Mouse (Mus musculus) c-Kit-negative CD71-positive TER-119-positive erythroid progenitor cells, embryonic 14.5 days (primary cell): Measurements from ENCODE around the gene Dclre1c.

Experiments
- DNase-seq: peaks from one replicate; pipeline ENCODE4 v3.0.0-alpha.2; 2013; ENCODE audit warnings: low read depth, low spot score

The Dclre1c gene

DNA sequence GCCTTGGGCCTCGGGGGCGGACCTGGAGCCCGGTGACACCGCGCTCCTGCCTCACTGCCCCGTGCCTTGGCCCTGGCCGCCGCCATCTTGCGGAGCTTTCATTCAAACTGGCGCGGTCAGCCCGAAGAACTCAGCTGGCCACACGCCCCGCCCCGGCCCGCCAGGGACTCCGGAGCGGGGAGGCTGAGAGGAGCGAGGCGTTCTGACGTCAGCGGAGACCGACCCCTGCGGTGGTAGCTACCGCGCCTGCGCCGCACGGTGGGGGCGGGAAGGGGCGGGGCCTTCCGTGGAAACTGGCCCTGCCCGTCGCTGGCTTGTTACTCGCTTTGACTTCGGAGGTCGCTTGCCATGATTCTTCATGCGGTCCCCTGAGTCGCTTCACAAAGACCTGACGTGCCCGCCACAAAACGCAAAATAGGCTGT is 50.9 kb downstream of the Dclre1c start, which contains the start of gene Suv39h2:
Gene Suv39h2, minus strand, starts transcription at position 171 of the 423 bp plus-strand sequence.
- peak; percentile 92 for DNase-seq

- DNase-seq = no peak
These were observed 51.9 kb downstream of the Dclre1c start for GRCm38 (mm10) chr2:3475746-3476251.

- no peak for DNase-seq
These were observed 56.3 kb downstream of the Dclre1c start for GRCm38 (mm10) chr2:3480239-3480638.

DNA sequence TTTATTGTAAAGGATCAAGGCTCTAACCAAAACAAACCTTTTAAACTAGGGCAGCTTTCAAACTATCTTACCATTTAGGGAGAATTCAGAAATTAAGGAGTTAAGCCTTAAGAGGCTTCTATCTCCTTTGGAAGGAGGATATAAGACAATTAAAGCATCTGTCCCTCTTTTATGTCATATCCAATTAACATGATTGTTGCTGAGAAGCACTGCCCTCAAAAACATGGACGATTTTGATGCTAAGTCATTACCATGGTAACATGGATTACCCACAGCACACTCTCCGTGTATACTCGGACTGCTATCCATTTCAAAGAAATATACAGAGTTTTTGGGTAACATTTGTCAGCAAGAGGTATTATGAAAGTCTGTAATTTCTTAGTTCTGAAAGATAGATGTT is 65.9 kb downstream of the Dclre1c start:
- DNase-seq = no peak

DNA sequence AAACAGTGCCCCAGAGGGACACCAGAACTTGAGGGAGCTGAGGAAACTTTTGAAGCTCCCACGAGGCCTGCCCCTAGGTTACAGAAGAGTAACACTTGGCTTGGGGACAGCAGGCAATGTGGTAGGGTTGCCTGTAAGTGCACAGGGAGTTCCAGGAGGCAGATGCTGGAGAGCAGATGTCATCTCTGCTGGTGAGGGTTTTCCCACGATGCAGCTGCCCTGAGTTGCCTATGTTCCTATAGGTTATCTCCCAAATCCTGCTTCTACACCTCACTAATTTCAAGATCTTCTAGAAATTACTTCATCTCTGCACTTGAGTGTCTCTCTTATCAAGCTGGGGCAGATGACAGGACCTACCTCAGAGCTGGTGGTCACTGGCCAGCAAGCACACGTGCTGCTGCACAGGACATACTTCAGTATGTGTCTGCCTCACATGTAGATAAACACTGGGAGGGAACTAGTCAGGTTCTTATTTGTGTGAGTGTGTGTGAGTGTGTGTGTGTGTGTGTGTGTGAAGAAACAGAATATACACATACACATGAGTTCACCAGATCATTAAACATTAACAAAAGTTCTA is 70.0 kb downstream of the Dclre1c start:
- DNase-seq = no peak

DNA sequence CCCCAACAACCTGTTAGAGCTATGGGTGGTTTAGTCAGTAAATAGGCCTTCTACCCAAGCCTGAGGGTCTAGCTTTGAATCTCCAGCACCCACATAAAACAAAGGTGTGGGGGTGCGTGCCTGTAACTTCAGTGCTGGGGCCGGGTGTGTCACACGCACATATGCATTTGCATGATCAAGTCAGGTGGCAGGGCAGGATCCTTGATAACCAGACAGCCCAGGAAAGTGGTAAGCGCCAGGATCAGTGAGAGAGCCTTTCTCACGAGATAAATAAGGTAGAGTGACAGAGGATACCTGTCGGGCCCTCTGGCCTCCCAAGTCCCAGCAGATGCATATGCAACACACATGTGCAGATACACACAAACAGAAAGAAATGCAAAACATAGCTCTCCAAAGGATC is 75.6 kb downstream of the Dclre1c start:
- no peak for DNase-seq

DNA sequence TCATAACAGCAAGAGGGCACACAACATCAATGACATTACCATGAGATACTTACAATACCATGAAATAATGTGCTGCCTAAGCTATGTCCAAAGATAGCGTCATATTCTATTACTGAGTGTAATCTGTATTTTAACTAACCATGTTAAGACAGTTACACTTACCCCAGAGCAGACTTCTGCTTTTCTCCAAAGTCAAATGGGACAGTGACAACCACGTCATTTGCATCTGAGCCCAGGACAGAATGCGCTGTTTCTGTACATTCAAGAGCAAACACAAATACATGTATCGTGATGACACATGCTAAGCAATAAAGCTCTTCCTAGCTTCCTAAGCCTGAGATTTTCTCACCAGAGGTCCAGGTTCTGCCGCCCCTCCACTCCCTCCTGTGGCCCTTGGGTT is 77.0 kb downstream of the Dclre1c start:
- no peak for DNase-seq

DNA sequence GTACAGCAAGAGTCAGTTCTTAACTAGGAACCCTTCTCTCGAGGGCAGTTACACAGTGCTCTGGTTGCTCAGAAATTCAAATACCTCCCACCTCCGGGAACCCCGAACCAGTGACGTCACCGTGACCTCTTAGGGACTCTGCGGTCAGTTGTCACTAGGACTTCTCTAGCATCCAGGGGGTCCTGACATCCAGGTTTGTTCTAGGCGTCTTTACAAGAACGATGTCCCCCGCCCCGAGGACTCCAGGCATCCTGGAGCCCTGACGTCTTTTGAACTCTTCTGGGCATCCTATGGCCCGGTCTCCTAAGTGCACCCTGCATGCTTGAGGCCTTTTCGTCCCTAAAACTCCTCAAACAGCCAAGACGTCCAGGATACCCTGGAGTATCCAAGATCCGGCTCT is 88.1 kb downstream of the Dclre1c start:
- DNase-seq = peak; percentile 56

DNA sequence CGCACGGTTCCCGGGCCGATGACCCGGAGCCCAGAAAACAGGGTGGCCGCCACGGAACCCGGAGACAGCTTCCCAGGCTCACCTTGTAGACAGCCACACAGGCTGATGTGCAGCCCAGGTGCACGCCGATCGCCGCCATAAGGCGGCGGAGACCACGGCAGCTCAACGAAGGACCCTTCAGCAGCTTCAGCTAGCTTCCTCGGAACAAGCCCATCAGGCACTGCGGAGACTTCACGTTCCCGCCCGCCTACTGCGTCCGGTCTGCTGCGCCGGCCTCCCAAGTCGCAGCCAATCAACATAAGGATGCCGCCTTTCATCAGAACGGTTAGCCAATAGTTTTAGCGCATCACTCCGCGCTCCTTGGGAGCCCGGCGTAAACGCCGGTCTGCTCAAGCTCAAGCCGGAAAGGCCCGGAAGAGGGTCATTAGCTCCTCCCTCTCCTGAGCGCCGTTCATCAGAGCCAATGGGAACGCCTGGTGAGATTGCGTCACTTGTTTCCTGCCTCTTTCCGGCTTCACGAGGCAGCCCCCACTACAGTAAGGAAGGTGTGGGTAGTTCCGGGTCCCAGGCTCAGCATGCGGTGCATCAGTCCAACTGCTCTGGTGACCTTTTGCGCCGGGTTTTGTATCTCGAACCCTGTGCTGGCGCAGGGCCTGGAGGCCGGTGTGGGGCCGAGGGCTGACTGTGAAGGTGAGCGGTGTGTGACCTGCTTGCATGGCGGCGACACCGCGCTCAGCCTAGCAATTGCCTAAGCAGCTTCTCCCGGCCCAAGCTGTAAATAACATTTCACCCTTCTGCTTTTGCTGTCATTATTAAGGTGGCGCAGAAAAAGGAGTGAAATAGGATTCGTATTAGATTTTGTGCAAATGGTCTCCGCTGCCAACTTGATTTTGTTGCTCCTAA is 88.9 kb downstream of the Dclre1c start, which contains the start of the genes Gm45902, Hspa14 and Cdnf:
Gene Gm45902, minus strand, starts transcription at position 239 of the 903 bp plus-strand sequence.
Gene Hspa14, minus strand, starts transcription at position 263 of the 903 bp plus-strand sequence.
Gene Cdnf, plus strand, starts transcription at position 479 of the 903 bp plus-strand sequence.
- peak; percentile 98 for DNase-seq
